Mouse (Mus musculus): Measurements from ENCODE around the gene Deup1.
"Not testable (repeated sequence)": the region's sequence is repeated elsewhere in the genome, so short reads cannot be mapped to it uniquely, and the experiment has no call there.

The Deup1 gene

GRCm38 (mm10) chr9:15587157-15587854 lies 40.4 kb downstream of the Deup1 start:
- DNase-seq = no peak

GRCm38 (mm10) chr9:15585956-15586355 lies 41.8 kb downstream of the Deup1 start:
- peak; percentile 61 for DNase-seq

GRCm38 (mm10) chr9:15584209-15584608 lies 43.5 kb downstream of the Deup1 start:
- DNase-seq = peak; percentile 83

GRCm38 (mm10) chr9:15582026-15582425 lies 45.7 kb downstream of the Deup1 start:
- DNase-seq = peak; percentile 71

GRCm38 (mm10) chr9:15580176-15580575 lies 47.6 kb downstream of the Deup1 start:
- no peak for DNase-seq

GRCm38 (mm10) chr9:15578946-15579345 lies 48.8 kb downstream of the Deup1 start:
- DNase-seq = peak; percentile 42

GRCm38 (mm10) chr9:15578427-15578826 lies 49.3 kb downstream of the Deup1 start:
- no peak for DNase-seq

GRCm38 (mm10) chr9:15574750-15575454 lies 52.8 kb downstream of the Deup1 start:
- peak; percentile 34 for DNase-seq

GRCm38 (mm10) chr9:15562353-15562752 lies 65.4 kb downstream of the Deup1 start:
- no peak for DNase-seq

GRCm38 (mm10) chr9:15560451-15560850 lies 67.3 kb downstream of the Deup1 start:
- no peak for DNase-seq

- DNase-seq = no peak
Measured at GRCm38 (mm10) chr9:15553322-15553721, 74.4 kb downstream of the Deup1 start.

- DNase-seq = no peak
Measured at GRCm38 (mm10) chr9:15551933-15552851, 75.5 kb downstream of the Deup1 start.

- not testable (repeated sequence) for DNase-seq
Measured at GRCm38 (mm10) chr9:15551073-15551472, 76.7 kb downstream of the Deup1 start.

- no peak for DNase-seq
Measured at GRCm38 (mm10) chr9:15550461-15550961, 77.2 kb downstream of the Deup1 start.

GRCm38 (mm10) chr9:15541735-15542354 lies 85.9 kb downstream of the Deup1 start:
- no peak for DNase-seq

GRCm38 (mm10) chr9:15538979-15539533 lies 88.7 kb downstream of the Deup1 start:
- DNase-seq = no peak

- DNase-seq = no peak
Measured at GRCm38 (mm10) chr9:15537455-15538048, 90.2 kb downstream of the Deup1 start.

- DNase-seq = no peak
Measured at GRCm38 (mm10) chr9:15536861-15537426, 90.8 kb downstream of the Deup1 start.

- DNase-seq = peak; percentile 92
Measured at GRCm38 (mm10) chr9:15535418-15535817, 92.3 kb downstream of the Deup1 start.

- no peak for DNase-seq
Measured at GRCm38 (mm10) chr9:15534110-15534509, 93.6 kb downstream of the Deup1 start.

GRCm38 (mm10) chr9:15533336-15534070 lies 94.2 kb downstream of the Deup1 start:
- DNase-seq = peak; percentile 74
